Mouse (Mus musculus): ENCODE measurements around the gene Kcnj8. TPM values are rescaled to one million over a fixed set of nuclear protein-coding genes. Genes with fewer than 3 reads are reported as not detected.

Gene Kcnj8
- polyA plus RNA-seq (2015; fragmentation: Nextera tagmentation; extraction: Ambion mirVana): 10.9 and 12.1 TPM in 2 replicates

DNA sequence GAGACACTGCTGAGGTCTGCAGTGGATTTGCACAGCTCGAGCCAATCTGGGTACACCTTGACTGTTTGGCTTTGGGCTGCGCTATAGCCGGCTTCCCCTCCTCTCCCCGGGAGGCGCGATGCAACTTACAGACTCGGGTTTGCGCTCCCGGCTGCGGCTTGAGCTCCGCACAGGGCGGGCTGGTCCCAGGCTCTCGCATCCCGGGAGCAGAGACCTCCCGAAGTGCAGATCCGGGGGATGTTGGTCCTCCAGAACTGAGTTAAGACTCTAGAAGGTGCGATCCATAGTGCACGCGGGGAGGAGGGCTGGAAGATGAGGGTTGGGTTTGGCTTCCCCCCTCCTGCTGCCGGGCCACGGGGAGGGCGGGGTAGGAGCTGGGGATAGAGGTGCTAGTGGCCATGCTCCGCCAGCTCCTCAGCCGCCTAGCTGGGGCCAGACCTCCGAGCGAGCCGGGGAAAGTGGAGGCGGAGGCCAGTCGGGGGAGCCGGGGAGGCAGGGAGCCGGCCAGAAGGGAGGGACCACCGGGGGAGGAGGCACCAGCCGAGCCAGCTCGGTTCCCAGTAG is at the start of gene Kcnj8:
Gene Kcnj8 (minus strand): TSS at position 560 of the 564 bp plus-strand sequence.
- H3K4me1 ChIP-seq (replicated peaks): peaks cover 26% of the 10 kb centered on the region
- under 1% methylated on average over 34 of the region's 34 CpGs for whole genome bisulfite sequencing
- peak within 1 kb of the TSS; percentile 48 for H3K4me3 ChIP-seq
- no peaks in the 10 kb centered on the region for H3K36me3 ChIP-seq
- ATAC-seq (ENCODE audit: low FRiP score): peak; percentile 88
- H3K9ac ChIP-seq: peak within 1 kb of the TSS; percentile 68
- no peak within 1 kb of the TSS for H3K27ac ChIP-seq
- no peaks in the 10 kb centered on the region for H3K9me3 ChIP-seq
- peak within 1 kb of the TSS; percentile 91 for H3K4me2 ChIP-seq
- H3K27me3 ChIP-seq: peaks cover 67% of the 10 kb centered on the region

GRCm38 (mm10) chr6:142616659-142617058 is 45.2 kb upstream of the Kcnj8 start:
- Histone ChIP-seq H3K9ac (no peak overlapping the region), H3K9me3 (no peaks in the 10 kb centered on the region), H3K27me3 (no peaks in the 10 kb centered on the region), H3K4me2 (no peak overlapping the region), H3K36me3 (no peaks in the 10 kb centered on the region), H3K27ac (no peak overlapping the region), H3K4me3 (no peak overlapping the region), H3K4me1 (replicated peaks) (no peaks in the 10 kb centered on the region)
- 51% methylated on average over 3 of the region's 3 CpGs for WGBS
- no peak for ATAC-seq (ENCODE audit: low FRiP score)

DNA sequence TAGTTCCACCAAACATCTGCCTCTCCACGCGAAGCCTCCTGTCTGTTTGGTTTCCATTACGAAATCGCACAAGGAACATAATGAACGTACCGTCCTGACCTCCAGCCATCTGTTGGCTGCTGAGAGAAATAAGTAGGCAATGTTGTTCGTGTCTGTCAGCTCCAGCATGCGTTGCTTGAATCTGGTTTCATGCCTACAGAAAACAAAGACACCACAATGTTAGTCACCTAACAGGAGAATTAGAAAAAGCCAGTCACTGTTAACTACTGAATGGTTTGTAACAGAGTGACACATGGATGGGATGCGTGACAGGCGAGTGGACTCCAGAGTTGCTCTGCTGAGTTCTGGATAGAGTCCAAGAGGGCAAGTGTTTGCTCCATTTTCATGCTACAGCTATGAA is 42.9 kb upstream of the Kcnj8 start:
- no peaks in the 10 kb centered on the region for H3K9me3 ChIP-seq
- WGBS: 75% methylated on average over 10 of the region's 10 CpGs
- no peaks in the 10 kb centered on the region for H3K4me1 ChIP-seq (replicated peaks)
- ATAC-seq (ENCODE audit: low FRiP score): no peak
- no peaks in the 10 kb centered on the region for H3K36me3 ChIP-seq
- H3K27ac ChIP-seq: no peak overlapping the region
- H3K4me3 ChIP-seq: no peak overlapping the region
- H3K4me2 ChIP-seq: no peak overlapping the region
- no peaks in the 10 kb centered on the region for H3K27me3 ChIP-seq
- no peak overlapping the region for H3K9ac ChIP-seq

- ATAC-seq (ENCODE audit: low FRiP score): no peak
- Histone ChIP-seq H3K4me2 (no peak overlapping the region), H3K4me1 (replicated peaks) (no peaks in the 10 kb centered on the region), H3K9me3 (no peaks in the 10 kb centered on the region), H3K4me3 (no peak overlapping the region), H3K27me3 (no peaks in the 10 kb centered on the region), H3K27ac (no peak overlapping the region), H3K9ac (no peak overlapping the region), H3K36me3 (no peaks in the 10 kb centered on the region)
- WGBS: 93% methylated on average over 8 of the region's 8 CpGs
Measured at GRCm38 (mm10) chr6:142612366-142612765, 41.0 kb upstream of the Kcnj8 start.

GRCm38 (mm10) chr6:142609401-142610373 is 38.3 kb upstream of the Kcnj8 start:
- Histone ChIP-seq H3K36me3 (no peaks in the 10 kb centered on the region), H3K9ac (no peak overlapping the region), H3K4me3 (no peak overlapping the region), H3K9me3 (no peaks in the 10 kb centered on the region), H3K4me2 (no peak overlapping the region), H3K27me3 (no peaks in the 10 kb centered on the region), H3K27ac (no peak overlapping the region), H3K4me1 (replicated peaks) (no peaks in the 10 kb centered on the region)
- 78% methylated on average over 9 of the region's 9 CpGs for WGBS
- ATAC-seq (ENCODE audit: low FRiP score): no peak

GRCm38 (mm10) chr6:142607080-142607479 is 35.7 kb upstream of the Kcnj8 start:
- WGBS: 61% methylated on average over 7 of the region's 7 CpGs
- H3K4me1 ChIP-seq (replicated peaks): no peaks in the 10 kb centered on the region
- no peak overlapping the region for H3K27ac ChIP-seq
- no peak overlapping the region for H3K4me3 ChIP-seq
- no peaks in the 10 kb centered on the region for H3K9me3 ChIP-seq
- H3K36me3 ChIP-seq: no peaks in the 10 kb centered on the region
- no peak overlapping the region for H3K4me2 ChIP-seq
- no peak overlapping the region for H3K9ac ChIP-seq
- no peak for ATAC-seq (ENCODE audit: low FRiP score)
- H3K27me3 ChIP-seq: no peaks in the 10 kb centered on the region

DNA sequence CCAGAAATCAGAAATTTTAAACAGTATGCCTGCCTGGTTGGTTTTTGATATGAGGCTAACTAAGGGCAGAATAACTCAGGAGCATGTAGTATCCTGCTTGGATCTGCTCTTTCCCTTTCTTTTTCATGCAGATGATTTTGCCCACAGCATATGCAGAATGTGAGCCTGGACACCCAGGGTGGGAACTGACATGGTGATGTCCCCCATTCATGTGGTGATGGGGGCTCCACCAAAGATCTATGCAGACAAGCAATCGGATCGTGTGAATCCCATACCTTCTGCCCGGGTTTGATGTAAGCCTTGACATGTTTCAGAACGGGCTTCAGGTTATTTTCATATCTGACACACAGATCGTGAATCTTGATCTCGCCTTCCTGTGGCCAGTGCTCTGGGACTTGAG is 31.4 kb upstream of the Kcnj8 start:
- H3K4me2 ChIP-seq: no peak overlapping the region
- H3K36me3 ChIP-seq: no peaks in the 10 kb centered on the region
- H3K4me1 ChIP-seq (replicated peaks): no peaks in the 10 kb centered on the region
- no peak for ATAC-seq (ENCODE audit: low FRiP score)
- H3K27me3 ChIP-seq: no peaks in the 10 kb centered on the region
- H3K27ac ChIP-seq: no peak overlapping the region
- 55% methylated on average over 6 of the region's 6 CpGs for WGBS
- H3K4me3 ChIP-seq: no peak overlapping the region
- H3K9me3 ChIP-seq: no peaks in the 10 kb centered on the region
- no peak overlapping the region for H3K9ac ChIP-seq

- Histone ChIP-seq H3K27ac (no peak overlapping the region), H3K4me3 (no peak overlapping the region), H3K9ac (no peak overlapping the region), H3K36me3 (no peaks in the 10 kb centered on the region), H3K4me1 (replicated peaks) (no peaks in the 10 kb centered on the region), H3K9me3 (no peaks in the 10 kb centered on the region), H3K4me2 (no peak overlapping the region), H3K27me3 (peaks cover 2% of the 10 kb centered on the region)
- WGBS: 79% methylated on average over 4 of the region's 4 CpGs
- no peak for ATAC-seq (ENCODE audit: low FRiP score)
Measured at GRCm38 (mm10) chr6:142578831-142579230, 7.4 kb upstream of the Kcnj8 start.

DNA sequence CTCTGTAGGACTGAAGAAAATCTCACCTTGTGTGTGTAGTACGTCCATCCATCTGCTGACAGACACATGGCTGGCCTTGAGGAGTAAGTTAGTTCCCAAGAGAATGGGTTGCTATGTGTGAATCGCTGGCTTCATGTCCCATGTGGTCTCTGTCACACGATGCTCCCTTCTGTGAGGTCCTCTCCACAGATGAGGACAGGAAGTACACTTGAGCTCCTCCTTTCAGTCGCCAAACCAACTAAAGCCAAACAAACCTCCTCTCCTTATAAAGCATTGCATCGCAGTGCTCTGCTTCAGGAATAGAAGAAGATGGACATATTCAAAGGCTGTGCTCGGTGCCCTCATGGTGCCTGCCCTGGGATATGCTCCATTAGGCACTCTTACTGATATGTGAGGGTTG is 6.4 kb upstream of the Kcnj8 start:
- Histone ChIP-seq H3K27me3 (peaks cover 12% of the 10 kb centered on the region), H3K9me3 (no peaks in the 10 kb centered on the region), H3K4me2 (no peak overlapping the region), H3K36me3 (no peaks in the 10 kb centered on the region), H3K9ac (no peak overlapping the region), H3K4me1 (replicated peaks) (no peaks in the 10 kb centered on the region), H3K4me3 (no peak overlapping the region), H3K27ac (no peak overlapping the region)
- 81% methylated on average over 6 of the region's 6 CpGs for WGBS
- no peak for ATAC-seq (ENCODE audit: low FRiP score)

DNA sequence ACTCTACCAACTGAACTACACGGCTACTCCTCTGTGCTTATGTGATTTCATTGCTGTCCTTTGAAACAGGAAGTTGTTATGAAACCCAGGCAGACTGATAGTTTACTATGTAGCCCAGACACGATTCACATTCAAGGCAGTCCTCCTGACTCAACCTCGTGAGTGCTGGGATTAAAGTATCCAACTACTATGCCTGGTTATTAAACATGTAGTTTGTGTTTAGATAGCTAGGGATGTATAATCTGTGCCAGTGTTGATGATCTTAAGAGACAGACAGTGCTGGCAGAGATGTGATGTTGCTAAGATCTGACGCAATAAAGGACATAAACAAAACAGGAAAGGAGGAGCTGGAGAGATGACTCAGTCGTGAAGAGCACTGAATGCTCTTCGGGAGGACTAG is 1.5 kb upstream of the Kcnj8 start:
- WGBS: 67% methylated on average over 6 of the region's 6 CpGs
- H3K9ac ChIP-seq: no peak overlapping the region
- H3K36me3 ChIP-seq: no peaks in the 10 kb centered on the region
- no peak for ATAC-seq (ENCODE audit: low FRiP score)
- H3K27ac ChIP-seq: no peak overlapping the region
- H3K4me2 ChIP-seq: no peak overlapping the region
- no peak overlapping the region for H3K4me3 ChIP-seq
- peaks cover 26% of the 10 kb centered on the region for H3K4me1 ChIP-seq (replicated peaks)
- H3K9me3 ChIP-seq: no peaks in the 10 kb centered on the region
- peaks cover 57% of the 10 kb centered on the region for H3K27me3 ChIP-seq

DNA sequence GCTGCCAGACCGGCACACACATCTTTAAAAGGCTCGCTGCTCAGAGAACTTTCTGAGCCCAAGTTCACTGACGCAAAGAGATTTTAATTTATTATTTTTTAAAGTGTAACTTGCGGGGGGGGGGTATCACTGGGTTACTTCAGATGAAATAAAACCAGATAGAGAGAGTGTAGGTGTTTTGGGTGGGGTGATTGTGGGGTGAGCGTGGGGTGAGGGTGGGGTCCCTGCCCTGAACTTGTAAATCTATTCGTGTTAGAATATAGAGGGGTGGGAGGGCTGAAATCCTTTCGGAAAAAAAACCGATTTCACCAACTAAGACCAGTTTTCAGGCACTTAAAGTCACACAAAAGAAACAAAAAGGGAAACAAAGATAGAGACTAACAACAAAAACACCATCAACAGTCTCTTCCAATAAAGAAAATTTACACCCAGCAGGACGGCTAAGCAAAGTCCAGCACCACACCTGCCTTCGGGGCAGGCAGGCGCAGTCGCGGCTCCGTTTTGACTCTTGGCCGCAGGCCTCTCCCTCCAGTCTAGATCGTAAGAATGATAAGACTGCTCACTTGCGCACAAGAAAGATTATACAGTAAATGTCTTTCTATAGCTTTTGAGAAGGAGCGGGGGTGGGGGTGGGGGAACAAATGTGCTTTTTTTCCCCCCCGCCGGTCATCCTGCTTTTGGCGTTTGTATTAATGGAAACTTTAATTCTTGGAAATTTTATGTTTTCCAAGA is 381 bp upstream of the Kcnj8 start:
- peaks cover 26% of the 10 kb centered on the region for H3K4me1 ChIP-seq (replicated peaks)
- peak overlapping the region; percentile 68 for H3K9ac ChIP-seq
- 5% methylated on average over 21 of the region's 21 CpGs for WGBS
- peak overlapping the region; percentile 48 for H3K4me3 ChIP-seq
- H3K27me3 ChIP-seq: peaks cover 64% of the 10 kb centered on the region
- peak overlapping the region; percentile 91 for H3K4me2 ChIP-seq
- 0 out of 2 replicates have a peak, but pooled peaks have one; percentile 6 for ATAC-seq (ENCODE audit: low FRiP score)
- no peak overlapping the region for H3K27ac ChIP-seq
- H3K9me3 ChIP-seq: no peaks in the 10 kb centered on the region
- H3K36me3 ChIP-seq: no peaks in the 10 kb centered on the region

- H3K27me3 ChIP-seq: peaks cover 72% of the 10 kb centered on the region
- no peak for ATAC-seq (ENCODE audit: low FRiP score)
- WGBS: 6% methylated on average over 30 of the region's 30 CpGs
- peak overlapping the region; percentile 91 for H3K4me2 ChIP-seq
- H3K36me3 ChIP-seq: no peaks in the 10 kb centered on the region
- H3K9me3 ChIP-seq: no peaks in the 10 kb centered on the region
- no peak overlapping the region for H3K27ac ChIP-seq
- H3K4me3 ChIP-seq: peak overlapping the region; percentile 48
- peak overlapping the region; percentile 47; the same call in 1 of the 2 replicates for H3K9ac ChIP-seq
- peaks cover 26% of the 10 kb centered on the region for H3K4me1 ChIP-seq (replicated peaks)
Measured at GRCm38 (mm10) chr6:142570046-142570770, 1.2 kb downstream of the Kcnj8 start.
